Mouse (Mus musculus) R1 (cell line): ENCODE measurements around the gene Abce1.
A peak's percentile ranks its signal among the peaks of the same experiment; 100 is the strongest.

ENCODE experiments used
- DNase-seq: peaks from one replicate; pipeline ENCODE4 v3.0.0-alpha.2; 2018; ENCODE audit warnings: low read depth, low spot score

Gene Abce1

DNA sequence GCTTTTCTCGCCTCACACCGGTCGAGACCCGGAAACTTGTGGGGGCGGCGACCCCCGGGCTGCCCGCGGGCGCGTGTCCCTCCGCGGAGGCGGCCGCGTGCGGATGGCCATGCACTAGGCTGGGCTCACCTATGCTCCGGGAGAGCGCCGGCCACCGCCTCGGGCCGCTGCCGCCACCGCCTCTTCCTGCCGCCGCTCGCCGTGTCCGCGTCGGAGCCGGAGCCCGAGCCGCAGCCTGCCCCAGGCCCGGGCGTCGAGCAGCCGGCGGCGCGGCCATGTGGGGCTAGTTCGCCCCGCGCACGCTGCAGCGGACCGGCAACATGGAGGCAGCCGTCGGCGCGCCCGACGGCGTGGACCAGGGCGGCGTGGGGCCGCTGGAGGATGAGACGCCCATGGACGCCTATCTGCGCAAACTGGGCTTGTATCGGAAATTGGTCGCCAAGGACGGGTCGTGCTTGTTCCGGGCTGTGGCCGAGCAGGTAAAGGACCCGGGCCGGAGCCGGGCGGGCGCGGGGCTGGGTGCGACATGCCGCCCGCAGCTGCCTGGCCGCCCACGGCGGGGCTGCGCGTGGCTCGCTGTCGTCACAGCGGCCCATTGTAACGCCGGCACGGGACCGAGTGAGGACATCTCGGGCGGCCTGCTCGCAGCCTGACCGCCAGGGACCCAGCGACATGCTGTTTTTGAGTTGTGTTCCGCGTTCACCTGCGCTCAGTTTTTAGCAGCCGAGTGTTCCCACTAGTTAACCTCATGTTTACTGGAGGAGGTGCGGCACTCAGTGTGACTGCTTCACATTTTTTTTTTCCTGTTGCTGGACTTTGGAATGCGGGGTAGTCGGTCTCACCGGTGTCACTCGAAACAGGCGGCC, 71.7 kb downstream of the Abce1 start, which contains the start of gene Otud4:
Gene Otud4, plus strand, starts transcription at position 33 of the 866 bp plus-strand sequence.
- DNase-seq = peak; percentile 62

DNA sequence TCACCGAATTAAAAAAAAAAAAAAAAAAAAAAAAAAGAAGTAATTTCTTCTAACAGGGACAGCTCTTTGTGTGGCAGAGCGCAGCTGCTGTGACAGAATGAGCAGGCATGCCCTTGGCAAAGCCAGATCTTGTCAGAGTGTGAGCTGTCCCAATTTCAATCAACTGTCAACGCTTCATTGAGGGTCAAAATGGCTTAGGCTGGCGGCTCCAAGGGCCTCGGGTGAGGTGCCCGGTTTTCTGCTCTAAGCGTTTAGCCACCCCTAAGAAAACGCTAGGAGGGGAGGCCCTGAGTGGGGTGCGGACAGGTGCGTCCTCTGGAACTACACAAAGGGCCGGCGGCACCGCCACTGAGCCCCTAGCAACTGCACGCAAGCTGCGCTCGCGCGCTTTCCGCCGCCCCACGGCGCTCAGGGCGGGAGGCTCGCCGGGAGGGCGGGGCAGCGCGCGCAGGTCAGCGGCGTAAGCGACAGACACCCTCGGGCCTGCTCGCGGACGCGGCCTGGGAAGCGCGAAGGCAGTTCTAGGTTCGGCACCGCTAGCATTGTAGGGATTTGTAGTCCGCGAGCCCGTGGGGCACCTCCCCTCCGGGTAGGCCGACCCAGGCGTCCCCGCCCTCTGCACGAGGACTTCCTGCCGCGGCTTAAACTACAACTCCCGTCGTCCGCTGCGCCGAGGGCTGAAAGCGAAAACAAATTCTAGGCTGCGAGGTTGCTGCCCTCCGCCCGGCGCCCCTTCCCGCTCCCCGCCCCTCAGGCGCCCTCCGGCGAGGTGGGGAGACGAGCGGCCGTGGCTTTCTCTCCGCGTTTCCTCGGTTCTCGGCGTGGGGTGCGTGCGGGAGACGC, 72.6 kb downstream of the Abce1 start:
- peak; percentile 99 for DNase-seq

DNA sequence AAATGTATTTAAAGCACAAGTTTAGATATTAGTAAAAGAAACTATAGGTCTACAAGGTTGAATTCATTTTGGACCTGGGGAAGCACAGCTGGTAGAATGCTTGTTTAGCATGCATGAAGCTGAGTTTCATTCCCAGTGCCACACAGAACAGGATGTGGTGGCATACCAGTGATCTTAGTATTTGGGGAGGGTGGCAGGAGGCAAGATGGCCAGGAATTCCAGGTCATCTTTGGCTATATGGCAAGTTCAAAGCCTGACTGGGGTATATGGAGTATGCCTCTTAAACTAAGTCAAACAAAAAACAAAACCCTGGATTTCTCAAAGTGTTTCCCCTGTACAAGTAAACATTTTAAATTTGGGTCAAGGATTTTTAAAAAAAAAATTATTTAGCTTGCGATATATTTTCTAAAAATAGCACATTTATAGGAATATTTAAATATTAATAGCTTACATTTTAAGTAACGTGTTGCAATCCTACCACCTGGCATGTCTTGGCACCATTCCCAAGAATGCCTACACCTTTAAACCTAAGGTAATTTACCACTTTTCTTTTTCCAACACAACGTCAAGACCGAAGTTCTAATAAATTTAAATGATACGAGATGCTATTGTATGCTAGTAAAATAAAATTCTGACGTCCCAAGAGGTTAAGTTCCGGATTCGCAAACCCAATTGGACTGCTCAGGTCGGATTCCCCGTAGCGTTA, 73.4 kb downstream of the Abce1 start:
- DNase-seq = no peak

DNA sequence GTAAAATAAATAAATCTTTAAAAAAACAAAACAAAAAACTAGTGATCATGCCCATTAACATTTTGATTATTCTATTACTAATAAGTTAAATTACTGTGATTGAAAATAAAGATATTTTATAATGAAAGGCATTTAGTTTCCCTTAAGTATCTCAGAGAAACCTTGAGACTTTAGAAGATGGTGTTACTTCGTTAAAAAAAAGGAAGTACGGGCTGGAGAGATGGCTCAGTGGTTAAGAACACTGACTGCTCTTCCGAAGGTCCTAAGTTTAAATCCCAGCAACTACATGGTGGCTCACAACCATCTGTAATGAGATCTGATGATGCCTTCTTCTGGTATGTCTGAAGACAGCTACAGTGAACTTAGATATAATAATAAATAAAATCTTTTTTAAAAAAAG, 74.3 kb downstream of the Abce1 start:
- no peak for DNase-seq

DNA sequence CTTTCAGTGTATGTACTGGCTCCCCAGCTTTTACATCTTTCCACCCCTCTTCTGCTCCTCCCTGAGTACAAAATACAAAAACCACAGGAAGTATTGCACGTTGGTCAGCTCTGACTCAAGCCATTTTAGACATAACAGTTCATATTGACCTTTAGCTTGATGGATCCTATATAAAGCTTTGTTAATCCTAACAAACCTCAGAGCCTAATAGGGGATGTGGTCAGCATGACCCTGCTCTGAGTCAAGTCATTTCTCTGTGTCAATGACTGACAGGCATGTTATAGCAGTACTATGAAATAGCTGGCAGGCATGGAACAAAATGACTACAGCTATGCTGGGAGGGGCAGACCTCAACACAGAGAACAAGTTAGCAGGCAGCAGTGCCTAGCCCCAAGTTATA, 75.4 kb downstream of the Abce1 start:
- DNase-seq = no peak

DNA sequence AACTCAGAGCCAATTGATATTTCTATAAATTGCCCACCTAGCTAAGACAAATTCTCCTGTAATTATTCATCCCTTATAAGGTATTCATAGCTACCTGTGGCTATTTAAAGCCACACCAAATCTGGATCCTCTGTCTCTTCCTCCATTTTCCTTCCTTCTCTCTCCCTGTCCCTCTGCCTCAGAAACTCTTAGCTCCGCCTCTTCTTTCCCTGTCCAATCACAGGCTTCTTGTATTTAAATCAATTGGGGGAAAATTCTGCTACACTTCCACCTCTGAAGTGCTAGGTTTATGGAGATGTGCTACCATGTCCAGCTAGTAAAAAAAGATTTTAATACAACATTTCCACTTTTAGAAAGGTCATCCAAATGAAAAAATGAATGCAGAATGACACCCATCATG, 76.0 kb downstream of the Abce1 start:
- peak; percentile 80 for DNase-seq
